Mouse (Mus musculus): ENCODE measurements at regions not wholly inside any gene's neighbourhood (a gene's known extent, or its start where the extent isn't known, plus 50 kb on each side); places are given as distances from the start of the nearest gene placed in this dataset.

GRCm38 (mm10) chr8:30797341-30797740 lies 2631.2 kb upstream of the 5930422O12Rik start:
- DNase-seq (ENCODE audit: extremely low read depth, insufficient read length, low spot score) = no peak

GRCm38 (mm10) chr8:30817028-30817427 lies 2611.5 kb upstream of the 5930422O12Rik start:
- no peak for DNase-seq (ENCODE audit: extremely low read depth, insufficient read length, low spot score)

DNA sequence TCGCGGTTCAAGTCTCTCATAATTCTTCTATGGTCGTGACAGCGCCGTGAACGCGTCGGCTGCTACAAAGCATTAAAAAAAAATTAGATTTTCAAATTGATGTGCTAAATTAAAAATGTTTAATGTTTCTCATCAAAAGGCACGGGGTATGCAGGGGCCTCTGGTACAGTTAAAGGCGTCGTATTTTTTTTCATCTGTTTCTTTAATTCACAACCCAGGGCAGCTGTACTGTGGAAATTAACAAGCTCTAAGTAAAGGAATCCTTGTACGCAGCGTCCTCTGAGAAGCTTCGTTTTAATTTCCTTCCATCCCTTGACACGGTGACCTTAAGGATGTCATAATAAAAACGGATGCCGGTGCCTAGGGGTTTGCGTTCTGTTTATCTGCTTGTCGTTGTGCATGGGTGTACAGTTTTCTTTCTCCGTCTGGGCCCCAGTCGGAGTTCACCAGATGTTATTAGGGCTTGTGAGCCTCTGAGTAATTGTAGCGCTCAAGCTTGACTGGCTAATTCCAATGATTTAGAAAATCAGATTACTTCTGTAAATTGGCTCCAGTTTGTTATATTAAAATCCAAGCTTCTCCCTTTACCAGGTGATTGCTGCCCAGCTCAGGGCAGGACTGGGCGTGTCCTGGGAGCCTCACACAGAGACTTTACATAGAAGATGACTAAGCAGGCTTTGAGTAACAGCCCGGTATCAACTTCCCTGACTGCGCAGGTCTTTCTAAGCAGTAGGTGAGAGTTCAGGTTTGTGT lies 2605.5 kb upstream of the 5930422O12Rik start:
- DNase-seq (ENCODE audit: extremely low read depth, insufficient read length, low spot score) = no peak

GRCm38 (mm10) chr8:30823588-30823938 lies 2604.9 kb upstream of the 5930422O12Rik start:
- DNase-seq (ENCODE audit: extremely low read depth, insufficient read length, low spot score) = no peak

DNA sequence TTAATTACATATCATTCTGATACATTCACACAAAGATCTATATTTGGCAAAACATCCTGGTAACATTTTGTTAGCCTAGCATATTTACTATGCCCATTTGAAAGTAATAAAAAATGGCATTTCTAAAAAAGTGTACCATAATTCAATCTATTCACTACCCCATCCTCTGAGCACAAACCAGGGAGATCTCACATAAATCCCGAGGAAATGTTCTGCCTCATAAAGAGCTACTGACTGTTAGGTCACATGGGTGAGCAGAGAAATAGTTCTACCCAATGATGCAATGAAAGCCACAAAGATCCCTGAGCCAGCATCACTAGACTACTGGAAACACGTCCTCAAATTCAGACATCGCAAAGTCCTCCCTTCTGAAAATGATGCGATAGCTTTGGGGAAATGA lies 2602.5 kb upstream of the 5930422O12Rik start:
- no peak for DNase-seq (ENCODE audit: extremely low read depth, insufficient read length, low spot score)

GRCm38 (mm10) chr8:30838056-30838455 lies 2590.5 kb upstream of the 5930422O12Rik start:
- no peak for DNase-seq (ENCODE audit: extremely low read depth, insufficient read length, low spot score)

DNA sequence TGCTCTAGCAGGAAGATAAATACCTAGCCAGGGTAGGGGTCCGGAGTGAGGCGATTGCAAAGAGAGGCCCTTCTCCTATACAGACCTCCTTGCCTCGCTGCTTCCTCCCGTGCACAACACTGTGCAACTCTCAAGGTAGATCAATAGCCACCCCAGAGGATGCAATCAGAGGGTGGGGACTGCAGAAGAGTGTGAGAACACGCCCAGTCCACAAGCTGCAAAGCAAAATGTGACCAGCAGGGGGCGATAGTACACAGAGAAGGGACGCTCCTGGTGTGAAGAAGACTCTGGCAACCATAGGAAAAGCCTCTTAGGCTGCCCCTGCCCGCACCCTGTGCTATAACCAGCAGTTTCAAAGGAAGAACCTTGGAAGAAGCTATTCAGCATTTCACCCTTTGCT lies 2588.4 kb upstream of the 5930422O12Rik start:
- peak; percentile 23 for DNase-seq (ENCODE audit: extremely low read depth, insufficient read length, low spot score)

DNA sequence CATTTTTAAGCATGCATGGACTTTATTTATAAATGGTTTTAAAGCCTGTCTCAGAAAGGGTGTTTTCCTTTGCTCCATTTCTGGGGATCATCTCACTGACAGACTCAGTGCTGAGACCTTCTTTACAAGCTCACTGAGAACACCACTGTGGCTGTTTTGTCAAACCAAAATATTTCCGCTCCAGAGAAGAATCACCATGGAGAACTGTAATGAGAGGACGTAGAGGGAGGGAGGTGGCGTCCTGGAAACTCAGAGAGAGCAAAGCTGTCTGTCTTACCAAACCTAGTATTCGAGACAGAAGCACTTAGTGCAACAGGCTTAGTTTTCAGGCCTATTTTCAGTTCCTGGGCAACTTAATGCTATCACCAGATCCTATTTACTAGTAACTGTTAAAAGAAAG lies 2565.5 kb upstream of the 5930422O12Rik start:
- no peak for DNase-seq (ENCODE audit: extremely low read depth, insufficient read length, low spot score)

DNA sequence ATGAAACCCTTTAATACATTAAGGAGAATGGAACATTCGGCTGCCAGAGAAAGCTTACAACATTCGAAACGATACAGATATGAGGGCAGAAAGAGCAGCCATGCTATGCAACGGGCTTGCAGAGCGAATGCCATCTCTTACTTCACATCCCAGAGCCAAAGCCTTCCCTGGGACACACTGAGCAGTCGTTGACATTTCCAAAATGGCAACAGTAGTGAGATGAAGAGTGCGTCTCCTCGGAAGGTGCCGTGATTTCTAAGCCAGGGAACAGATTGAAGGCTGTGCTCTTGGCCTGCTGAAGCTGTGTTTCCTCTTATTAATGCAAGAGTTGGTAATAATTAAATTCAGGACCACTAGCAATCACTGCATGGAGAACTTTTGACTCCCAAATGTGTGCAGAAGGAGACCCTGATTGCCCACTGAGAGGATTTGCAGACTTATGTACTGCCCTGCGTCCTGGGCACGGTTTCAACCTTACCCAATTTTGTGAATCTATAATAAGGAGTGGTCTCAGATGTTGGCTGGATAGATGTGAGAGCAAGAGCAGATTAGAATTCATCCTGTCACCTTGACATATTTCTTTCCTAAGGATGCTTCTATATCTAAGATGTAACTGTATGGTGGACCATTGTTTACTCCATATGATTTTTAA lies 2522.3 kb upstream of the 5930422O12Rik start:
- no peak for DNase-seq (ENCODE audit: extremely low read depth, insufficient read length, low spot score)

- no peak for DNase-seq (ENCODE audit: extremely low read depth, insufficient read length, low spot score)
Observed at GRCm38 (mm10) chr8:30913664-30914063, 2514.8 kb upstream of the 5930422O12Rik start.

GRCm38 (mm10) chr8:30915127-30915526 lies 2513.4 kb upstream of the 5930422O12Rik start:
- no peak for DNase-seq (ENCODE audit: extremely low read depth, insufficient read length, low spot score)

GRCm38 (mm10) chr8:30915601-30916171 lies 2512.8 kb upstream of the 5930422O12Rik start:
- DNase-seq (ENCODE audit: extremely low read depth, insufficient read length, low spot score) = no peak

DNA sequence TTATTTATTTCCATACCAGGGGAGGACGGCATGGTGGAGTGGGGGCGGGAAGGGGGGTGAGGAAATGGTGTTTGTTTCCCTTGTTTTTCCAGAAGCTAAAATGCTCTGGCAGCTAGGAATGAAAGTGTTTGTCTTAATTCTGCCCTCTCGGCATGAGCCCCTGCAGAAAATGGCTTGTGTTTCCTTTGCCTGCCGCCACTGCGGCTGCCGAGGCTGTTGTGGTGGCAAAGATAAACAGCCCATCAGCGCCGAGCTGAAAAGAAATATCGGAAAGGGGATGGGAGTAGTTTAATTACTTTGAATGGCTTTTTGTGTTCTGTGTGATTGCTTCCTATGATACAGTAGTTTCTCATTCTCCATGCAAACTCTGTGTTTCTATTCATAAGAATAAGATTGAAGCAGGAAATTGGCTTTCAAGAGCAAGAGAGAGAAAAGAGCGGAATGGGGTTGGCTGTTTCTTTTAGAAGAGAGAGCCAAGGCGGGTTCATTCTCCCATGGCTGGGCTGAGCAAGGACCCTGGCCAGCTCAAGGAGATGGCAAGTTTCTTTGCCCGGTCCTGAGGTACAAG lies 2512.2 kb upstream of the 5930422O12Rik start:
- no peak for DNase-seq (ENCODE audit: extremely low read depth, insufficient read length, low spot score)

DNA sequence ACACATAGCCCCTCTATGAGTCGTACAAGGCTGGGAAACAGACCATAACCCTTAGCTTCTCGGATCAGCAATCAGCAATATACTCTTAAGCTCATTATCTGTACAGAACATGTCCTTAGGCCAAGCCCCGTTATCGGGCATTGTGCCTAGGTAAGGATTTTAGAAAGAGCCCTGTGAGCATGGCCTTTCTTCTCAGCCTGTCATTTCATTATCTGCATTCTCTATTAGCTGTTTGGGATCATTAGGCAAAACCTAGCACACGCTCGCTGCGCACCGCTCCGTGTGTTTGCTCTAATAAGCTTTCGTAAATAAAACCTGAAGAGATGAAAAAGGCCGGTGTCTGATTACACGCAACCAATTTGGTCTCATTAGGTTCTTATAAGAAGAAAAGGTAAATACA lies 2507.1 kb upstream of the 5930422O12Rik start:
- DNase-seq (ENCODE audit: extremely low read depth, insufficient read length, low spot score) = no peak

GRCm38 (mm10) chr8:30923301-30924159 lies 2505.0 kb upstream of the 5930422O12Rik start:
- DNase-seq (ENCODE audit: extremely low read depth, insufficient read length, low spot score) = peak; percentile 16

DNA sequence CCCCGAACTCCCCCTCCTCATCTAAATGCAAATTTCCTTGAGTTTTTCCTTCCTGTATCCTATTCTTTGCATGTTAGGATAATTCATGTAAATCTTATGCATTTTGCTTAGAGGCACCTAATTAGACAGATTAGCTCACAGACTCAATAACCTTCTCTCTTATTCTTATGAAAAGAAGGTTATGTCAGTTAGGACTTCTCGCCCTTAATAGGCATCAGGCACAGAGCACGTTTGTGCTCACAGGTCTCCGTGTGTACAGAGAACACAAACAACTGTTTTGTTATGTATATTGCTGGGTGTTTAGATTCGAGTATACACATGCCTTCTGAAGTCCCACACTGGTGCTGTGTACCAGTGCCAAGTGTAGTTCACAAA lies 2504.4 kb upstream of the 5930422O12Rik start:
- no peak for DNase-seq (ENCODE audit: extremely low read depth, insufficient read length, low spot score)

DNA sequence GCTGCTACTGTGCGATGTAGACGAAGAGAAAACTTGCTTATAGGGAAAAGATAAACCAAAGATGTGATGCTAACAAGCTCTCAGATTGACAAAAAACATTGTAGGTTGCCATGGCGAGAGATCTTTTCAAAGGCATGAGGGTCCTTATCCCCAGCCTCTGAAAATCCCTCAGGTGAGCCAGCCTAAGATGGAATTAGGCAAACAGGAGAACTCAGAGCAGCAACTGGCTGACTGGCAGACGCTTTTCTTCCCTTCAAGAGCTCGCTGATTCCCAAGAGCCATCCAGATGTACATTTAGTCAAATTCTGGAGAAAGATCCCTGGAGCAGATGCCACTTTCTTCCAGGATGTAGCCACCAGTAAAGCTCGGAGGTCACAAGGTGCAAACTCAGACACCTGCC lies 2503.9 kb upstream of the 5930422O12Rik start:
- no peak for DNase-seq (ENCODE audit: extremely low read depth, insufficient read length, low spot score)

DNA sequence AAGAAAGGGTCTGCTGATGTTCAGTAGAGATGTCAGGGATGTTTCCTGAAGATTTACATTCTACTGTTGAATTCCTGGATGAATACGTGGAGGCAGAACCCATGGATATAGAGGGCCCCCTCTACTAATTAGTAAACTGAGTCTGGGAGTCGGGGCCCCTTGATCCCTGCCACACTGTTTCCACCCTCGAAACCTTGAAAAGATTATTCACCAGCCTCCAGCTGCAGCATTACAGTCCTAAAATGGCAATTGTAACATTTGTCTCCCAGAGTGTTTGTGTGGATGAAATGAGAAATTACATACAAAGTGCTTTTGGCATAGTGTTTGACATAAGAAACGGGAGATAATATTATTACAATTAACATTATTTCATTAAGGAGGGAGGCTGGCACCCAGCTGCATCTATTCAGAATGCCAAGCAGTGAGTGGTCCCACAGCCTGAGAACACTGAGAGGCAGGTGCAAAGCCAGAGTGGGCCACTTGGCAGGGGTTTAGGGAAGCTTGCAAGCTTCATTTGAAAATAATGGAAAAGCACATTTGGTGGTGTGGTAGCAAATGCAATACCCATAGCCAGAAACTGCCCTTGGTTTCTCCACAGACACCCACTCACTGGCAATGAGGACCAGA lies 2490.9 kb upstream of the 5930422O12Rik start:
- no peak for DNase-seq (ENCODE audit: extremely low read depth, insufficient read length, low spot score)

DNA sequence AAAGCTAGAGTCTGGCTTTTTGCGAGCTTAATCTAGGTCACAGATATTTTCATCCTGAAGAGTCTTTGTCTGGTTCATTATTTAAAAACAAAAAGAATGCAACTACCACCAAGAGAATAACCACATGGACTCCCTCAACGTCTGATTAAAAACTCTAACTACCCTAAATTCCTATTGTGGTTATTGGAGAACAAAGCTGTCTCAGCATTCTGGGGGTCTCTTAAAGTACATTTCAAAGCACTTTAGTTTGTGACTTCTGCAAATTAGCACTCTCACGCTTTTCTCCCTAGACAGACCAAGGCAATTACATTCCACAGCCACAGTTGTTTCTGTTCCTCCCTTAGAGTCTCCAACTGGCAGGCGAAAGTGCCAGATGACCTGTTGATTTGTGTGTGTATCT lies 2487.6 kb upstream of the 5930422O12Rik start:
- no peak for DNase-seq (ENCODE audit: extremely low read depth, insufficient read length, low spot score)

GRCm38 (mm10) chr8:30941511-30942175 lies 2486.9 kb upstream of the 5930422O12Rik start:
- DNase-seq (ENCODE audit: extremely low read depth, insufficient read length, low spot score) = no peak
